Mouse (Mus musculus) midbrain, embryonic 13.5 days (tissue): ENCODE data around the gene Arl16. TPM values are rescaled to one million over a fixed set of nuclear protein-coding genes. Genes with fewer than 3 reads are reported as not detected.

Source experiments
- ATAC-seq: fragments of 200-750 bp; cut with Nextera tagmentation; 2 replicates; pipeline ENCODE4 v1.8.0; 2017; ENCODE audit warnings: mild to moderate bottlenecking, moderate TSS enrichment, moderate library complexity
- H3K27ac ChIP-seq: fragments of 300-500 bp; sonication (generic); 2 replicates; pipeline ENCODE4 v1.5.1; 2015; ENCODE audit warnings: inconsistent platforms, mild to moderate bottlenecking, moderate library complexity
- H3K27me3 ChIP-seq: fragments of 300-500 bp; sonication (generic); 2 replicates; pipeline ENCODE4 v1.6.1; 2015; ENCODE audit warnings: mild to moderate bottlenecking, inconsistent platforms
- H3K36me3 ChIP-seq: fragments of 300-500 bp; sonication (generic); 2 replicates; pipeline ENCODE4 v1.6.1; 2015; ENCODE audit warnings: mild to moderate bottlenecking, inconsistent platforms
- H3K4me1 ChIP-seq: fragments of 300-500 bp; sonication (generic); replicated peaks from 2 replicates; pipeline ENCODE4 v1.6.1; 2015; ENCODE audit warnings: inconsistent platforms
- H3K4me2 ChIP-seq: fragments of 300-500 bp; sonication (generic); replicated peaks from 2 replicates; pipeline ENCODE4 v1.6.1; 2015; ENCODE audit warnings: moderate library complexity, mild to moderate bottlenecking, inconsistent platforms
- H3K4me3 ChIP-seq: fragments of 300-500 bp; sonication (generic); replicated peaks from 2 replicates; pipeline ENCODE4 v1.5.1; 2015; ENCODE audit warnings: mild to moderate bottlenecking, inconsistent platforms
- H3K9ac ChIP-seq: fragments of 300-500 bp; sonication (generic); replicated peaks from 2 replicates; pipeline ENCODE4 v1.6.1; 2015; ENCODE audit warnings: mild to moderate bottlenecking, inconsistent platforms
- H3K9me3 ChIP-seq: fragments of 300-500 bp; sonication (generic); 2 replicates; pipeline ENCODE4 v1.6.1; 2016; ENCODE audit warnings: mild to moderate bottlenecking, inconsistent platforms
- WGBS: fragments of 180-500 bp; shearing (Covaris S2); methylation state at CpG from one replicate; pipeline ENCODE4 v1.1.7; 2015; 5-methylcytosine and 5-hydroxymethylcytosine counted together
- polyA plus RNA-seq: library from polyadenylated mRNA; unstranded; fragments of >200 nt; fragmentation: Nextera tagmentation; extraction: Ambion mirVana; gene quantifications from 2 replicates; pipeline ENCODE4 v1.2.1, GENCODE M21; 2015

Arl16 gene
- polyA plus RNA-seq, 1 experiment from 2014 or later = 64.7 TPM

- no peak within 1 kb of the TSS for H3K4me3 ChIP-seq
- 90% methylated on average over 3 of the region's 3 CpGs for WGBS
- H3K4me1 ChIP-seq = no peaks in the 10 kb centered on the region
- no peak within 1 kb of the TSS for H3K4me2 ChIP-seq
- no peaks in the 10 kb centered on the region for H3K27me3 ChIP-seq
- H3K36me3 ChIP-seq = no peaks in the 10 kb centered on the region
- no peak within 1 kb of the TSS for H3K27ac ChIP-seq
- no peaks in the 10 kb centered on the region for H3K9me3 ChIP-seq
- no peak for ATAC-seq
- H3K9ac ChIP-seq = no peak within 1 kb of the TSS
Measured at GRCm38 (mm10) chr11:120442344-120442743, 25.1 kb downstream of the Arl16 start, which contains the start of gene Tspan10. Gene Tspan10, plus strand, starts transcription at chr11:120442644.

- Histone ChIP-seq H3K4me2 (peak overlapping the region; percentile 80), H3K4me1 (peaks cover 13% of the 10 kb centered on the region), H3K27me3 (no peaks in the 10 kb centered on the region), H3K36me3 (peaks cover 20% of the 10 kb centered on the region), H3K27ac (peak overlapping the region; percentile 85; the same call in 1 of the 2 replicates), H3K4me3 (peak overlapping the region; percentile 96), H3K9me3 (no peaks in the 10 kb centered on the region), H3K9ac (peak overlapping the region; percentile 99)
- WGBS = 30% methylated on average over 12 of the region's 12 CpGs
- no peak for ATAC-seq
Measured at GRCm38 (mm10) chr11:120437857-120438385, 29.5 kb downstream of the Arl16 start.

DNA sequence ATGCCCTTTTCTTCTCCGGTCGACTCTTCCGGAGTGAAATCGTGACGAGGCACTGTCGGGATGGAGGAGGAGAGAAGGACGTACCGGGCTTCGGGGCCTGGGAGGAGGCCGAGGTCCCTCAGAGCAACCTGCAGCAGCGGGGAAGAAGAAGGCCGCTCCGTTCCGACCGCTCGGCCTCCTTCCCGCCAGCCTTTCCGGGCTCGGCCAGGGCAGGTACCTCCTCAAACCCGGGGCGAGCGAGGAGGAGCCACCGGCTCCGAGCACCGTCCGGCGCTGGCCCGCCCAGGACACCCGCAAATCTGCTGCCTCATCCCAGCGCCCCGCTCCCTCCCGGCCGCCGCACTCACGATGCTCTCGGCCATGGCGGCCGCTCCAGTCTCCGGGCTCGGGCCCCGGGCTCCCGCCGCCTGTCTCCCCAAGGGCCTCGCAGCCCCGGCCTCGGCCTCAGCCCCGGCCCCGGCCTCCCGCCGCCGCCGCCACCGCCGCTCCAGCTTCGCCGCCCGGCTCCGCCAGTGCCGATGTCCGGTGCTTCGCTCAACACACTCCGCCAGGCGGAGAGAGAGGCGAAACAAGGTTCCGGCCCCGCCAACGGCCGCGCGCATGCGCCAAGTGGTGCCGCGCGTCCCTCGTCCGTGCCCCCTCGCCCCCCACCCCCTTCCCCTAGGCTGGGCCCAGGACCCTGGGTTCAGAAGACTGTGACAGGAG is 30.1 kb downstream of the Arl16 start, which contains the start of gene Nploc4:
Nploc4 (minus strand) TSS at position 557 of the 705 bp plus-strand sequence.
- Histone ChIP-seq H3K9ac (peak within 1 kb of the TSS; percentile 99), H3K27ac (peak within 1 kb of the TSS; percentile 85), H3K27me3 (no peaks in the 10 kb centered on the region), H3K4me2 (peak within 1 kb of the TSS; percentile 80), H3K4me1 (peaks cover 13% of the 10 kb centered on the region), H3K36me3 (peaks cover 26% of the 10 kb centered on the region), H3K4me3 (peak within 1 kb of the TSS; percentile 96), H3K9me3 (no peaks in the 10 kb centered on the region)
- WGBS = under 1% methylated on average over 71 of the region's 77 CpGs
- peak; percentile 88 for ATAC-seq

DNA sequence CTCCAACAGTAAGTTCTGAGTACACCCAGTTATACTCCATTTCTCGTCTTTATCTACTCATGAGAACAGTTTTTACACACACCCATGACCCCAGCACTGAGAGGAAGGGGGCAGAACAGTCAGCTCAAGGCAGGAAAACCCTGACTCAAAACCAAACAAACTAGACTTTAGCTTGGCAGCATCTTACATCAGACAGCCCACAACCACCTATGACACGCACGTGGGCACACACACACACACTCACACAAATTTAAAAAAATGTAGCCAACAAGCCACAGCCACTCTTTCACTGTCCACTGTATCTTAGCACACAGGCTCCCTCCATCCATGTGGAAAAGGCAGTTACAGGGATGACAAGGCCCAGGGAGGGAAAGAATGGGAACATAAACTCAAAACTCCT is 40.7 kb downstream of the Arl16 start:
- Histone ChIP-seq H3K27me3 (no peaks in the 10 kb centered on the region), H3K27ac (no peak overlapping the region), H3K4me3 (no peak overlapping the region), H3K4me1 (no peaks in the 10 kb centered on the region), H3K36me3 (peaks cover 77% of the 10 kb centered on the region), H3K9me3 (no peaks in the 10 kb centered on the region), H3K9ac (no peak overlapping the region), H3K4me2 (no peak overlapping the region)
- ATAC-seq = no peak
- WGBS = 91% methylated on average over 3 of the region's 3 CpGs

- H3K36me3 ChIP-seq = peaks cover 82% of the 10 kb centered on the region
- ATAC-seq = no peak
- H3K27me3 ChIP-seq = no peaks in the 10 kb centered on the region
- H3K4me1 ChIP-seq = no peaks in the 10 kb centered on the region
- no peak overlapping the region for H3K27ac ChIP-seq
- H3K4me3 ChIP-seq = no peak overlapping the region
- H3K4me2 ChIP-seq = no peak overlapping the region
- no peaks in the 10 kb centered on the region for H3K9me3 ChIP-seq
- WGBS = 76% methylated on average over 9 of the region's 9 CpGs
- H3K9ac ChIP-seq = no peak overlapping the region
Measured at GRCm38 (mm10) chr11:120423569-120424295, 43.7 kb downstream of the Arl16 start.

DNA sequence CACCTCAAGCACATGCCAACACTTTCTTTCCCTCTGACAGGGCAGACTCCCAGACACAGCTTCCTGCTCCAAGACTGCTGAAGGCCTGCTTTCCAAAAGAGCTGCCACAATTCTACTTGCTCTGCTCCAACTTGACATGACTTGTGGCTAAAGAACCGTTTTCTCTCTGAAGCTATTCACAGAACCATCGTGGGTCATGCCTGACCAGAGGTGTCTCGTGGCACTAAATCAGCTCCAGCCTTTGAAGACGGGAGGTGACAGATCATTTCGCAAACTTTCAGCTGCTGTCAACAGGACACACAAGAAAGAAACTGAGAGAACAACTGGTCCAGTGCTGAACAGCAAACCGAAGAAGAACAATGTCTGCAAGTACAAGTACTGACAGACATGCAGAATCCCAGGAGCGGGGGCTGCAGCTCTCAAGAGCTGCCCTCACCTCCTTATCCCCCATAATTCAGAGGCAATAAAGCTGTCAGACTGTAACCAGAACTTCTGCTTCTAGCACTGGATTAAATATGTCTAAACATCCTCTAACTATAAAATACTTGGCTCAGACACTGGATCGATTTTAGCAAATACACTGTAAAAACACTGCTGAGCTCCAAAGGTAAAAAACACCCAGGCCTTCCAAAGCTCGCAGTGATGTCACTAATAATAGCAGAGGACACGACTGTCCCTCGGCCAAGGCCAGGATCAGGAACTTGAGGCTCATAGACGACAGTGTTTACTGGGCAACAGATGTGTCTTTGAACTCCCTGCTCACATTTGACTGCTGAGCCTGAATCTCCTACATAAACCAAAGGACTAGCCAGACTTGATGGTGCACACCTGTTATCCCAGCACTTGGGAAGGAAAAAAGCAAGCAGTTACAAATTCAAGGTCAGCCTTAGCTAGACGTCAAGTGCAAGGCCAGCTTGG is 44.5 kb downstream of the Arl16 start:
- ATAC-seq = no peak
- 94% methylated on average over 13 of the region's 13 CpGs for WGBS
- H3K4me1 ChIP-seq = no peaks in the 10 kb centered on the region
- no peak overlapping the region for H3K9ac ChIP-seq
- no peak overlapping the region for H3K4me2 ChIP-seq
- H3K36me3 ChIP-seq = peaks cover 84% of the 10 kb centered on the region
- no peaks in the 10 kb centered on the region for H3K9me3 ChIP-seq
- no peaks in the 10 kb centered on the region for H3K27me3 ChIP-seq
- no peak overlapping the region for H3K4me3 ChIP-seq
- no peak overlapping the region for H3K27ac ChIP-seq

DNA sequence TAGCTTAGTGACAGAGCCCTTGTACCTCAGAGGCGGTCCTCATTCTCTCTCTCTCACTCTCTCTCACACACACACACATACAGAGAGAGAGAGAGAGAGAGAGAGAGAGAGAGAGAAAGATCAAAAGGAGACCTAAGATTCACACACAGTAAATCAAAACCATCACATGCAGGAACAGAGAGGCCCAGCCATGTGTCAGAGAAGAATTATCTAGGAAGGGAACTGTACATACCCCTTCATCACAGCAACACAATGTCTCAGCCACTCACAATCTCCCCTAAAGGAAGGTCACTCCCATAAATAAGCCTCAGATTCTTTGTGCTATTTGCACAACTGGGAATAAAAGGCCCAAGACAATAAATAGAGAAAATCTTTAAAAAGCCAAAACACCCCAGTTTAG is 48.8 kb downstream of the Arl16 start:
- Histone ChIP-seq H3K9me3 (no peaks in the 10 kb centered on the region), H3K27ac (no peak overlapping the region), H3K36me3 (peaks cover 88% of the 10 kb centered on the region), H3K4me2 (no peak overlapping the region), H3K9ac (no peak overlapping the region), H3K27me3 (no peaks in the 10 kb centered on the region), H3K4me1 (no peaks in the 10 kb centered on the region), H3K4me3 (no peak overlapping the region)
- 90% methylated on average over 1 of the region's 1 CpGs for WGBS
- ATAC-seq = no peak

GRCm38 (mm10) chr11:120417852-120418251 is 49.6 kb downstream of the Arl16 start:
- no peak for ATAC-seq
- H3K36me3 ChIP-seq = peaks cover 88% of the 10 kb centered on the region
- 89% methylated on average over 7 of the region's 7 CpGs for WGBS

More at GRCm38 (mm10) chr11:120417852-120418251, 49.6 kb downstream of the Arl16 start:
- Histone ChIP-seq H3K9ac (no peak overlapping the region), H3K4me2 (no peak overlapping the region), H3K27me3 (no peaks in the 10 kb centered on the region), H3K27ac (no peak overlapping the region), H3K9me3 (no peaks in the 10 kb centered on the region), H3K4me3 (no peak overlapping the region), H3K4me1 (no peaks in the 10 kb centered on the region)

Other genes starting within 250 kb of the Arl16 start
- 17.4 and 19.5 TPM in 2 replicates for gene Bahcc1, start 234.7 kb downstream of the Arl16 start, polyA plus RNA-seq
- gene Actg1, start 119.1 kb downstream of the Arl16 start, polyA plus RNA-seq = 3,928 and 4,113 TPM in 2 replicates
- gene Fscn2, start 106.1 kb downstream of the Arl16 start, polyA plus RNA-seq = 1.9 and 2.2 TPM in 2 replicates
- 80.9 and 81.1 TPM in 2 replicates for gene Faap100, start 88.8 kb downstream of the Arl16 start, polyA plus RNA-seq
- gene Nploc4, start 29.9 kb downstream of the Arl16 start, polyA plus RNA-seq = 35.0 and 38.1 TPM in 2 replicates
- gene Tspan10, start 25.0 kb downstream of the Arl16 start, polyA plus RNA-seq = not detected in 2 replicates
- 0.19 and 0.30 TPM in 2 replicates for gene Pde6g, start 14.1 kb downstream of the Arl16 start, polyA plus RNA-seq
- gene Oxld1, start 9.5 kb downstream of the Arl16 start, polyA plus RNA-seq = 10.6 and 12.5 TPM in 2 replicates
- gene Ccdc137, start 9.5 kb downstream of the Arl16 start, polyA plus RNA-seq = 26.1 and 28.7 TPM in 2 replicates
- gene Mrpl12, start 17.0 kb upstream of the Arl16 start, polyA plus RNA-seq = 111 and 113 TPM in 2 replicates
- 28.2 and 29.2 TPM in 2 replicates for gene Slc25a10, start 24.2 kb upstream of the Arl16 start, polyA plus RNA-seq
- gene Gcgr, start 63.1 kb upstream of the Arl16 start, polyA plus RNA-seq = 0.20 and 0.32 TPM in 2 replicates
- gene Mcrip1, start 82.1 kb upstream of the Arl16 start, polyA plus RNA-seq = 240 and 242 TPM in 2 replicates
- not detected in 2 replicates for gene Ppp1r27, start 83.5 kb upstream of the Arl16 start, polyA plus RNA-seq
- 279 and 297 TPM in 2 replicates for gene P4hb, start 105.6 kb upstream of the Arl16 start, polyA plus RNA-seq
- gene Arhgdia, start 114.0 kb upstream of the Arl16 start, polyA plus RNA-seq = 452 and 461 TPM in 2 replicates
- gene Alyref, start 130.8 kb upstream of the Arl16 start, polyA plus RNA-seq = 303 and 358 TPM in 2 replicates
- 180 and 183 TPM in 2 replicates for gene Anapc11, start 130.8 kb upstream of the Arl16 start, polyA plus RNA-seq
- gene Npb, start 140.9 kb upstream of the Arl16 start, polyA plus RNA-seq = 0.54 and 0.95 TPM in 2 replicates
- gene Pcyt2, start 150.3 kb upstream of the Arl16 start, polyA plus RNA-seq = 167 TPM in 2 replicates
- 42.7 and 51.3 TPM in 2 replicates for gene Sirt7, start 157.6 kb upstream of the Arl16 start, polyA plus RNA-seq
- gene Mafg, start 166.0 kb upstream of the Arl16 start, polyA plus RNA-seq = 24.4 and 31.2 TPM in 2 replicates
- 23.2 and 25.0 TPM in 2 replicates for gene Pycr1, start 176.2 kb upstream of the Arl16 start, polyA plus RNA-seq
- 0.78 and 0.84 TPM in 2 replicates for gene Myadml2, start 180.6 kb upstream of the Arl16 start, polyA plus RNA-seq
- gene Notum, start 193.6 kb upstream of the Arl16 start, polyA plus RNA-seq = 0.46 and 0.65 TPM in 2 replicates
- gene Aspscr1, start 205.4 kb upstream of the Arl16 start, polyA plus RNA-seq = 149 and 154 TPM in 2 replicates
- gene Cenpx, start 246.1 kb upstream of the Arl16 start, polyA plus RNA-seq = 99.9 and 112 TPM in 2 replicates
- 60.6 and 71.8 TPM in 2 replicates for gene Lrrc45, start 246.3 kb upstream of the Arl16 start, polyA plus RNA-seq